Mouse (Mus musculus) testis, adult 2 months (tissue): ENCODE data around the gene Vamp8. TPM values are rescaled to one million over a fixed set of nuclear protein-coding genes. Genes with fewer than 3 reads are reported as not detected.

Source experiments
- H3K27ac ChIP-seq: fragments of 200-500 bp; 2 replicates; pipeline ENCODE4 v1.5.1; 2012; ENCODE audit warnings: low read depth, low read length; ENCODE audit not compliant: control insufficient read depth, insufficient read depth
- H3K27me3 ChIP-seq: fragments of 200-500 bp; 2 replicates; pipeline ENCODE4 v1.6.1; 2012; ENCODE audit warnings: mild to moderate bottlenecking, low read length, moderate library complexity; ENCODE audit not compliant: control insufficient read depth, insufficient read depth
- H3K36me3 ChIP-seq: fragments of 200-500 bp; 2 replicates; pipeline ENCODE4 v1.6.1; 2012; ENCODE audit warnings: mild to moderate bottlenecking, low read length; ENCODE audit not compliant: control insufficient read depth, insufficient read depth
- H3K4me1 ChIP-seq: fragments of 200-500 bp; 2 replicates; pipeline ENCODE4 v1.6.1; 2012; ENCODE audit warnings: low read length; ENCODE audit not compliant: control insufficient read depth, insufficient read depth
- H3K4me3 ChIP-seq: fragments of 200-500 bp; 2 replicates; pipeline ENCODE4 v1.5.1; 2012; ENCODE audit warnings: low read depth, mild to moderate bottlenecking, low read length, moderate library complexity, mixed read lengths; ENCODE audit not compliant: control insufficient read depth
- CTCF ChIP-seq: fragments of 200-500 bp; IDR thresholded peaks from 2 replicates; pipeline ENCODE4 v1.5.1; 2012; ENCODE audit warnings: low read depth, mild to moderate bottlenecking, inconsistent platforms, low read length, moderate library complexity; ENCODE audit not compliant: control insufficient read depth, insufficient read depth, insufficient replicate concordance
- POLR2A ChIP-seq: fragments of 200-500 bp; IDR thresholded peaks from 2 replicates; pipeline ENCODE4 v1.6.1; 2012; ENCODE audit warnings: low read depth, mild to moderate bottlenecking, inconsistent platforms, low read length, moderate library complexity; ENCODE audit not compliant: control insufficient read depth
- polyA plus RNA-seq: library from polyadenylated mRNA; depleted of rRNA; stranded (reverse); fragments of >200 nt; gene quantifications from 2 replicates; pipeline ENCODE4 v1.2.3, GENCODE M21; 2012

Vamp8 gene
- polyA plus RNA-seq, 1 experiment: 14.8 TPM

DNA sequence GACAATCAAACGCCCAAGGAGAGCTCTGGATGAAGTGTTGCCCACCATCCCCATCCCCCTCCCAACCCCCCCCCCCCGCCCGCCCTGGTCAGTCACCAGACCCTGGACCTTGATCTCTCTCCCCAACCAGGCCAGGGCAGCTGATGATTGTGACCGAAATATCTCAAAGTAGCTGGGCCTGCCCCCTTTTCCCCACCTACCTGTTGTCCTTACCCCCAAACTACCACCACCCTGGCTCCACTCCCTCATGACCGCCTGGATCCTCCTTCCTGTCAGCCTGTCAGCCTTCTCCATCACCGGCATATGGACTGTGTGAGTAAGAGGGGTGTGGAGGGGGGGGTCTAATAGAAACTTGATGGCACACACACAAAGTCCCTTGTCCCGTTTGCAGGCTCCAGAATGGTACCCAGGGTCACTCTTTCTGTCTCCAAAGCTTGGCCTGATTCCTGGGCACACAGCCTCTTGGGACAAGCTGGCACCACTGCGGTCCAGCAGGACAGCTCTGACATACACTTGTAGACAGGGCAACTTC is 34.4 kb downstream of the Vamp8 start:
- peaks cover 13% of the 10 kb centered on the region for H3K4me1 ChIP-seq

DNA sequence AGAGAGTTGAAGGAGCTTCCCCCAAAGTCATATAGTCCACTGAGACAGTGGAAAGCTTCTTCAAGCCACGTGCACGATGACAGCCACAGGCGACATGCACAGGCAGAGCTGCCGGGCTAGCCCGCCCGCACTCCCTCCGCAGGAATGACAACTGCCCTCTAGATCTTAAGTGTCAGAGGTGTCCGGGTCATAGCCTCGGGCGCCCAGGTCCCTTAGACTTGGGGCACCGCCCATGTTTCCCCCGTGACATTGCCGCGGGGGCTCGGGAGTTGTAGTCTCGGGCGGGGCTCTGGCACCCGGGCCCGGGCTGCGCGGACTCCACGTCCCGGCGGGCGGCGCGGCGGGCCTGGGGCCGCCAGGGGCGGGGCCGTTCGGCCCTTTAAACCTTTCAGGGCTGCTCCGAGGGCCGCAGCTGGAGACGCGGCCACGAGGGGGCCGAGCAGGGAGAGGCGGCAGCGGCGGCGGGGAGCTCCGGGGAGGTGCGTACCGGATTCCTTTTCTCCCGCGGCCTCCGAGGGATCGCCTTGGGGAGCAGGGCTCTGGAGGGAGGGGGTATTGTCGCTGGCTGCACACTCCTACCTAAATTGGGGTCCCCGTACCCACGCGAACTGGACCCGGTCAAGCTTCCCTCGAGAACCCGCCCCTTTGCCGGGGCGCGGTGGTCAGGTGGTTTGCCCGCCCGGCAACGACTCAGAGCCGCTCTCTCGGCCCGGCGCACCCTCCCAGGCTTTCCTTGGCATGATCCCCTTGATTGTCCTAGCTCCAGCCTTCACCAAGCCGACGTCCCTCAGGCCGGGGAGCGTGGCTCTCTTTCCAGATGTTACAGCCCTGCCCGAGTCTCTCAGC is 35.2 kb downstream of the Vamp8 start, which contains the start of gene Tmem150a:
TSS of gene Tmem150a (plus strand) at position 382 of the 846 bp plus-strand sequence.
- Histone ChIP-seq H3K36me3 (peaks cover 4% of the 10 kb centered on the region), H3K27ac (peak within 1 kb of the TSS; percentile 62; the same call in 1 of the 2 replicates), H3K27me3 (no peaks in the 10 kb centered on the region), H3K4me3 (peak within 1 kb of the TSS; percentile 91), H3K4me1 (peaks cover 8% of the 10 kb centered on the region)
- TF ChIP-seq CTCF: no peak
- no peak for TF ChIP-seq POLR2A

More for the DNA sequence above, 34.4 kb downstream of the Vamp8 start:
- Histone ChIP-seq H3K27ac (no peak overlapping the region), H3K27me3 (no peaks in the 10 kb centered on the region), H3K36me3 (peaks cover 2% of the 10 kb centered on the region), H3K4me3 (peak overlapping the region; percentile 91)
- TF ChIP-seq POLR2A (no peak), CTCF (no peak)

DNA sequence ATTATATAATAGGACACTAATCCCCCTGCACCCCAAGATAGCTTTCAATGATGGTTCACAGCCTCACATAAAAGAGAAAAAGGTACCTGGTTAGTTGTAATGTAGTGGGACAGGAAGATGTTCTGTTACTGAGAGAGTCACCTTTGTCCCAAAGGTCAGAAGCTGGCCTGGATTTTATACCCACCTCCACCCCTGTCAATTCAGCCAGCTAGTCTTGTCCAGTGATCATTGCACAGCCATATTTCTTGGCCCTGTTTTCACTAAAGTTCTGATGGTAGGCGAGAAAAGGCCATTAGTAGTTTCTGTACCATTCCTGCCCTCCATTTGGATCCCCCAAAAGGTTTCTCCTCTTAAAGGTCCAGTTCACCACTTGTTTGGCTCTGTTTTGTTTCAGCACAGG is 36.5 kb downstream of the Vamp8 start:
- TF ChIP-seq CTCF (no peak), POLR2A (no peak)
- no peak overlapping the region for H3K27ac ChIP-seq
- no peaks in the 10 kb centered on the region for H3K27me3 ChIP-seq
- peaks cover 7% of the 10 kb centered on the region for H3K4me1 ChIP-seq
- H3K4me3 ChIP-seq: peak overlapping the region; percentile 9; the same call in 1 of the 2 replicates
- H3K36me3 ChIP-seq: peaks cover 4% of the 10 kb centered on the region

DNA sequence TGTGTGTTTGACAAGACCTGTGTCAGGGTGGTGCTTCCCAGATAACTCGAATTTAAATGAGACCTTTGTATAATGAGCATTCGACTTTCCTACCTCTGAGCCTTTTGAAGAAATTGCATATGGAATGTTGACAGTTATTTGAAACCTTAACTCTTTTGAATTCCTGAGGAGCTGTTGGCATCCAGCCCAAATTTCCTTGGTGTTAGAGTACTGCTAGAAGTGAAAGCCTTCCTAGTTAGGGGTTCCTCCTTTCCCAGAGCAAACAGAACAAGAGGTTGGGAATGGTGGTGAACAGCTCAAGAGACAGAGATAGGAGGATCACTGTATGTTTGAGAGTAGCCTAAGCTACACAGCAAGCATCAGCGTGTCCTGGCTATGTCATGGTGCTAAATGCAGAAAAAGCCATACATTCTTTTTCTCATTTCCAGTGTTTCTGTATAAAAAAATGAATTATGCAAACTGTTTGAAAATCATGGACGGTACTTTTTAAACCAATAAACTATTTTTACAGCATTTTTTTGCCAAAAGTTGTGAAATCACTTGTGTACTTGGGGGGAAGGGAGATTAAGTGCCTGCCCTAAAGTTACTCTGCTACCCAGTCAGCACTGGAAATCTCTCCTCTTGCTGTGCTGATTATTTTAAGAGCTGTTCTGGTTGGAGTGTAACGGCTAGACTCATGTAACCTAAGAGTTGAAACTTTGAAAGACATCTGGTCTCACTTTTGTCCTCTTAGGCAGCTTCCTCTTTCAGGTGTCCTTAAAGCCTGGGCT is 37.7 kb downstream of the Vamp8 start:
- Histone ChIP-seq H3K4me1 (peaks cover 7% of the 10 kb centered on the region), H3K36me3 (peaks cover 4% of the 10 kb centered on the region), H3K4me3 (no peak overlapping the region), H3K27me3 (no peaks in the 10 kb centered on the region), H3K27ac (no peak overlapping the region; the same call in 1 of the 2 replicates)
- TF ChIP-seq POLR2A: no peak
- no peak for TF ChIP-seq CTCF

DNA sequence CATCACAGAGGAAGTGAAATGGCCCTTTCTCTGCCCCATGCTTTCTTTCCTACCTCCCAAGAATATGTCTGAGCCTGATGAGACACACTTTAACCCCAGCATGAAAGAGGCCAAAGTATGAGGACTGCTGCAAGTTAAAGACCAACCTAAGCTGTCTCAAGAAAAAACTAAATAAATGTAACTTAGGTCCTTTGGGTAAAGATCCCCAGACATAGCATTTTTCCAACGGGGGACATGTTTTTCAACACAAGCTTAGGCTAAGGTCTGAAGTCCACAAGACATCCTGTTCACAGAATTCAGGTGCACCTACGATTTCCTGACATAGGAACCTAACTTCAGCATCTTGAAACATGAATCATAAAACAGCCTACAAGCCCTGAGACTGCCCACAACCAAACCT is 40.3 kb downstream of the Vamp8 start:
- Histone ChIP-seq H3K27ac (peak overlapping the region; percentile 72; the same call in 1 of the 2 replicates), H3K4me3 (peak overlapping the region; percentile 74), H3K36me3 (peaks cover 4% of the 10 kb centered on the region), H3K27me3 (no peaks in the 10 kb centered on the region), H3K4me1 (peaks cover 4% of the 10 kb centered on the region)
- no peak for TF ChIP-seq CTCF
- no peak for TF ChIP-seq POLR2A

DNA sequence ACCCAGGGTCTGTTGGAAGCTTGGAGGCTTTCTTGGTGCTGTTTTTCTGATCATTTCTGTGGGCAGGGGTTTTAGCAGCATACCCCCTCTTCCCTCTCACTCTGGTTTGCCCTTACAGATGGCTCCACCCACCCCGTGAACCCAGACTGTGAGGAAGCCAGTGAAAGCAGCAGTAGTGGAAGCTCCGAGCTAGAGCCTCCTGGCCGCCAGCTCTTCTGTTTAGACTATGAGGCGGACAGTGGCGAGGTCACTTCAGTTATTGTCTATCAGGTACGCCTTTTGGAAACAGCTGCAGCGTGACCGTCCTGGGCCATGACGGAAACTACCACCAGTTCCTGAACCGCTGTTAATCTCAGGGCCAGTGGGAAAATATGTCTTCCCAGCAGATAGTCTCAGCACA is 42.1 kb downstream of the Vamp8 start:
- Histone ChIP-seq H3K27ac (no peak overlapping the region), H3K36me3 (peaks cover 4% of the 10 kb centered on the region), H3K4me3 (peak overlapping the region; percentile 83), H3K27me3 (no peaks in the 10 kb centered on the region), H3K4me1 (no peaks in the 10 kb centered on the region; the same call in 1 of the 2 replicates)
- TF ChIP-seq POLR2A: no peak
- TF ChIP-seq CTCF: no peak
